Mouse (Mus musculus) E14TG2a.4 (cell line): ENCODE data around the gene Dtx4.

Experiments
- CTCF ChIP-seq: conservative IDR thresholded peaks from 2 replicates; pipeline ENCODE4 v1.5.1; 2014; ENCODE audit warnings: low read length
- POU5F1 ChIP-seq: IDR thresholded peaks from 2 replicates; pipeline ENCODE4 v1.6.1; 2014; ENCODE audit warnings: low read length, borderline replicate concordance

DNA sequence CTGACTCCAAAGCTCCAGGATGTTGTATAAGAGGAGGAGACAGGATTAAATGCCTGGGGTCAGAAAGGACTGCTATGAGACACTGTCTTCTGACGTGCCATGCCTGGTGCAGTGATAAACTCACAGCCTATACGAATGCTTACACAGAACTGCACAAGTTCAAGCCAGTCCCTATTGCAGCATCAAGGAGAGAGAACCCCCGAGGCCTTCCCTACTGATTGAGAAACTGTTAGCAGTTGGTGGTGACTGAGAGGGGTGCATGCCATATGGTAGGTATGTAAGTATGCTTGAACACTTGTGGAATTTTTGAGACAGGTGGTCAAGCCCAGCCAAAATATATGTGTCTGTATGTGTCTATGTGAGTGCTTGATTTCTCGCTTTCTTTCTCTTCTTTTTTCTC is 22.1 kb upstream of the Dtx4 start:
- TF ChIP-seq CTCF (no peak), POU5F1 (no peak)
